Mouse (Mus musculus): ENCODE data around the gene Zbed3. TPM values are rescaled to one million over a fixed set of nuclear protein-coding genes. Genes with fewer than 3 reads are reported as not detected.
A peak's percentile ranks its signal among the peaks of the same experiment; 100 is the strongest.
"Not testable (repeated sequence)": the region's sequence is repeated elsewhere in the genome, so short reads cannot be mapped to it uniquely, and the experiment has no call there.

Zbed3 gene
- total RNA-seq, 2 experiments from 2014 or later = 12.7 to 16.0 TPM

DNA sequence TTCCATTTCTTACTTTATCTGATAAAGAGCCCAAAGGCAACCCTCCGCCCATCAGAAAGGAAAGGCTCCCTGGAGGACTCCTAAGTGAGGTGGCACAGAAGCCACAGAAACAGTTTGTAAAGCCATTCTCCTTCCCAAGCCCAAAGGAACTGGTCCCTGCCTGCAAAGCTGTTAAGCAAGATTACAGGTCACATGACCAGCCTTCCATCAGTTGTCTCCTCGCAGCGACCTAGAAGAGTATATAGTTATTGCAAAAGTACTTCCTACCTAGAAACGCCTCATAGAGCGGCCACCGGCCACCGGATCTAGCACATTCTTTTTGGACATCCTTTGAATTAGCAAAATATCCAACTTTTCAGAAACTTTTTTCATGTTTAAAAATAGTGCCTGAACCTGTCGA, 20.1 kb downstream of the Zbed3 start:
- intact Hi-C loops (cut with DNase I) = no loop called here
- TF ChIP-seq CTCF (IDR thresholded peaks at IDR 0.05) = no peak
- no peak for DNase-seq (ENCODE audit: extremely low spot score in 1 of 2, low spot score in 2 of 2)
- no peak overlapping the region for H3K4me3 ChIP-seq
- H3K27ac ChIP-seq = no peak overlapping the region

DNA sequence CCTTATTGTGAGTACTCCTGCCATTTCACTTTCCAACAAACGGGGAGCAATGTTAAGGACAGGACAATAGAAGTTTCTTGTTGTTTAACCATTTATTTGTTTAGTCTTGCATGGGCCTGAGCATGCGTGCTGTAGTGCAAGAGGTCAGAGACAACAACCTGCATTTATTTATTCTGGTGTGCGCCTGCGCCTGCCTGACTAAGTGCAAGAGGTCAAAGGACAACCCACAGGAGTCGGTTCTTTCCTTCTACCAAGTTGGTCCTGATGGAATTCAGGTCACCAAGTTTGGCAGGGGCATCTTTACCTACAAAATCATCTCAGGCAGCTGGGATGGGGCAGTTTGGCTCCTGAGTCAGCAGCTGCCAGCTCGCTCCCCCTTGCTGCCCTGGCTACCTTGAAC, 22.5 kb downstream of the Zbed3 start:
- TF ChIP-seq CTCF (IDR thresholded peaks at IDR 0.05) = no peak
- no peak for DNase-seq (ENCODE audit: extremely low spot score in 1 of 2, low spot score in 2 of 2)
- Histone ChIP-seq H3K4me3 (no peak overlapping the region), H3K27ac (no peak overlapping the region)
- intact Hi-C loops (cut with DNase I) = loop anchor here (2.0 kb wide), 1 partner anchor 327 kb away; no protein-coding TSS in a partner anchor

DNA sequence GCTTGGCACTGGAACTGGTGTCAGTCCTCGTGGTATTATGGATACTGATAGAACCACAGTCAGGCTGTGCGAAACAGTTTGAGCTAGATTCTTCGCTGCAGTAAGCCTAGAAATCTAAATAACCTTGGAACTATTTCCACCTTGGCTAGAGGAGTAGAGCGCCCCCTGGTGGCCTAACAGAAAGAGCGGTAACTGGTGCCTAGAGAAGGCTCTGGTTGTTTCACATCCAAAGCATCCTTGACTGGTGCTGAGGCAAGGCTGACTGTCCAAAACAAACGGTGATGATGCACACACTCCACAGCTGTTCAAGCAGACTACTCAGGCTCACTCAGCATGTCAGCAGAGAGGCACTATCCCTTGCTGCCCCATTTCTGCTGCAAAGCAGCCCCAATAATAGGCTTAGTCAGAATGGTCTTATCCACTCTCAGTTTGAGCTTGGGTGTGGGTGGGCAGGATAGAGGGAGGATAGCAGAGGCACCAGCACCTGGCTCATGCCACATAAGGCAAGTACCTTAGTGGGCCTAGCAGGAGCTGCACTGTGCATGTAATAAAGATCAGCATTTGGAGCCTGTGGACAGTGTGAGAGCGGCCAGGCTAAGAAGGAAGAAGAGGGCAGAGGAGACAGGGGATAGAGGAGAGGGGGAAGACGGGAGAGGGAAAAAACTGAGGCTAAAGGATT, 23.7 kb downstream of the Zbed3 start:
- TF ChIP-seq CTCF (IDR thresholded peaks at IDR 0.05) = peak; percentile 93
- Histone ChIP-seq H3K4me3 (no peak overlapping the region), H3K27ac (no peak overlapping the region)
- intact Hi-C loops (cut with DNase I) = loop anchor here (2.0 kb wide), 1 partner anchor 328 kb away; no protein-coding TSS in a partner anchor
- DNase-seq (ENCODE audit: extremely low spot score in 1 of 2, low spot score in 2 of 2) = peak; percentile 77 to 81

DNA sequence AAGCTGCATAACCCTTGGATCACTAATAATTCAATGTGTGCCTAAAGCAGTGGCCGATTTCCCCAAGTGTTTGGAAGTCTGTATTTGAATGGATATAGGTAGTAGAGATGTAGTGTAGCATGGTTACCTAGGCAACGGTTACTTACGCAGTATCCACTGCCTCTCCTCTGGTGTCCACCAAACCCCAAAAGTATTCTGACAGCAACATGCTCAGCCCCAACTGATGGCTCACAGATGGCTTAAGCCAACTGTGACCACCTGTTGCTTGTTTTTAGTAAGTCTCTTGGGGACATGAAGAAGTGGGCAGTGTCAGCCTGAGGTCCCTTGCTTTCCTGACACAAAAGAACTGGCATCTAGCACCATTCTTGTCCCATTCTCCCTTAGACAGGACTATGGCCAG, 25.1 kb downstream of the Zbed3 start:
- intact Hi-C loops (cut with DNase I) = no loop called here
- H3K27ac ChIP-seq = no peak overlapping the region
- DNase-seq (ENCODE audit: extremely low spot score in 1 of 2, low spot score in 2 of 2) = no peak
- H3K4me3 ChIP-seq = no peak overlapping the region
- no peak for TF ChIP-seq CTCF (IDR thresholded peaks at IDR 0.05)

DNA sequence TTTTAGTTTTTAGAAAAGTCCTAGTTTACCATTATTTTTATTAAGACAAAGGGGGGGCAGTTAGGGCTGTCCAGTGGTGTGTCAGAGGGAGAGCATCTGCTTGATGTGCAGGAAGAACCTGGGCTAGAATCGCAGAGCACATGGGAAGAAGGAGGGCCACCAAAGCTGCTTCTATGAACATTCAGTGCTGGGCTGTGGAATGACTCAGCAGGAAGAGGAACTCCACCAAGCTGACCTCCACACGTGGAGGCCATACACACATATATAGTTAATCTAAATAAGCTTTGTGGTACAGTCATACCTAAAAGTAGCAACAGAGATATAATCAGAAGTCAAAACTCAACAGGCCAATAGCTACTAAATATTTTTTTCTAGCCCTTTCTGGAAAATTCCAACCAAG, 34.8 kb downstream of the Zbed3 start:
- H3K27ac ChIP-seq = no peak overlapping the region
- intact Hi-C loops (cut with DNase I) = no loop called here
- H3K4me3 ChIP-seq = no peak overlapping the region
- no peak for DNase-seq (ENCODE audit: extremely low spot score in 1 of 2, low spot score in 2 of 2)
- TF ChIP-seq CTCF (IDR thresholded peaks at IDR 0.05) = no peak

DNA sequence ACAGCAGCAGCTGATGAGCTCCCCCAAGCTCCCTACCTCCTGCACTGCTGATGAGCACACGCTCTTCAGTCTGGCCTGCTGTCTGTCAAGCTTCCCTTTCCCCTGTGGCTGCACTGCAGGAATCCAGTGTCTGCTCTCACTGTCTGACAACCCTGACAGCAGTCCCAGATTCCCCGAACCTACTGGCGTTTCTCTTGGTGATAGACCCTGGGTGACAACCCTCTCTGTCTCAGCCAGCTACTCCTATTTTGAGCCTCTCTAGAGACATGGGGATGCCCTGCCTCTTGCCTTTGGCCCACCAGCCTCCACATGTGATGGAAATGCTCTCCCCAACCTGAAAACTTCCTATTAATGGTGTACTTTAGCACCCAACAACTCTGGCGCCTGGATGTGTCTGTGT, 40.0 kb downstream of the Zbed3 start:
- TF ChIP-seq CTCF (IDR thresholded peaks at IDR 0.05) = no peak
- Histone ChIP-seq H3K27ac (no peak overlapping the region), H3K4me3 (no peak overlapping the region)
- DNase-seq (ENCODE audit: extremely low spot score in 1 of 2, low spot score in 2 of 2) = no peak
- intact Hi-C loops (cut with DNase I) = no loop called here

DNA sequence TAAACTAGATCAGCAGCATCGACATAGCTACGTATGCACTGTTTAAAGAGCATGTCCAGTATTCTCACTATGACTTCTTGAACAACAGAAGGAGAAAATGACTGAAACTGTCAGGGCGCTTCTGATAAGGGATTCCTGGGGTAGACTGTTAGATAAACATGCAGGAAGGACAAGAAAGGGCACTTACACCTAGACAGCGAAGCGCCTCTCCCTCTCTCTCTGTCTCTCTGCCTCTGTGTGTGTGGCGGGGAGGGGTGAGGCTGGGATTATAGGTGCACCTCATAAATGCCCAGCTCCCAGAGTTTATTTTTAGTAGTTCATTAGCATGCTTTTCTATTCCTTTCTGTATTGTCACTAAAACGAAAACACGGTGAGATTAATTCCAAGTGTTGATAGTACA, 42.9 kb downstream of the Zbed3 start:
- intact Hi-C loops (cut with DNase I) = no loop called here
- TF ChIP-seq CTCF (IDR thresholded peaks at IDR 0.05) = no peak
- DNase-seq (ENCODE audit: extremely low spot score in 1 of 2, low spot score in 2 of 2) = no peak
- H3K27ac ChIP-seq = no peak overlapping the region
- H3K4me3 ChIP-seq = no peak overlapping the region

DNA sequence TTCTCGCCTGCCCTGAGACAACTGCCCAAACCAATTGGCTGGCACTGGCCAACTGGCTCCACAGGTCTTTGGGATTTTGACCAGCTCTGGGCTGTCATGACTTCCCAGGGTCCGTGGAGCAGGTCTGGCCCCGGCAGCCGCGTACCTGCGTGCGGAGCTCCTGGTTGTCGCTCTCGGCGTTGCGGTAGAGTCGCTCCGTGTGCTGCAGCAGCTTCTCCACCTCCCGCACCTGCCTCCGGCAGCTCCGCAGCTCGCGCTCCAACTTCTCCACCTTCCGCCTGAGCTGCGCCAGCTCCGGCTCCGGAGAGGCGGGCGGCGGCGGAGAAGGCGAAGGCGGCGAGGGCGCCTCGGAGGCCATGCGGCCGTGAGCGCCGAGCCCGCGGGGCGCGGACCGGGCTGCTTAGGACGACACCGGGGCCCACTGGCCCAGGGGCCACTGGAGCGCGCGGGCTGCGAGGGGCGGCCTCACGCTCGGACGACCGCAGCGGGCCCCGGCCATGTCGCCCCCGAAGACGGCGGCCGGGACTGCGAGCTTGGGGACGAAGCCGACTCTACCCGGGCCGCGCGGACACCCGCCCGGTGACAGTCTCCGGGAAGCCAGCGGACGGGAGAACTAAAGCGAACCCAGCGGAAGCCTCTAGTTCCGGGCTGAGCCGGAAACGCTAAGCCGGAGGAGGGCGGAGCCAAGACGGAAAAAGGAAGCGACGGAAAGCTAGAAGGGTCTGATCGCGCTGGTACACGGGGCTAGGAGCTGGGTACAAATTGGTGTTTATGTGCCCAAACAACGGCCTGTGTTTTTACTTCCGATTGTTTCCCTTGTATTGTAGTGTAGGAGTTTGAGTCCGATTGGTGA, 51.5 kb downstream of the Zbed3 start, which contains the start of gene Aggf1:
TSS of gene Aggf1 (minus strand) at position 652 of the 853 bp plus-strand sequence.
- peak; percentile 91 to 92 for DNase-seq (ENCODE audit: extremely low spot score in 1 of 2, low spot score in 2 of 2)
- Histone ChIP-seq H3K27ac (peak within 1 kb of the TSS; percentile 90), H3K4me3 (peak within 1 kb of the TSS; percentile 94)
- intact Hi-C loops (cut with DNase I) = no loop called here
- TF ChIP-seq CTCF (IDR thresholded peaks at IDR 0.05) = no peak

DNA sequence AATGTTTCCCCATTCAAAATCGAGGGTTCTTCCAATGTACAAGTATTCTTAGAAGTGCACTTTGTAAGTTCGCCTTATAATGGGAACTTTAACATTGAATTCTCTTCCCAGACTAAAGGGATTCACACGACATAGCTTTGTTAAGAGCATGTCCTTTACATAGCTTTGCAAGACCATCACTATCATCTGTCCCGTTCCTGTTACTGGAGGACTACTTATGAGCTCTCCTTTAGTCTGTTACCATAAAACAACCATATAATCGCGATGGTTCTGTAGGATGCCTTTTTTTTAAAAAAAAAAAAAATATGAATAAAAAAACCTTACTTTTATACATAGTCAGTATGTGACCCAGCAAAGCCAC, 52.1 kb downstream of the Zbed3 start:
- H3K27ac ChIP-seq = peak overlapping the region; percentile 90
- no peak for TF ChIP-seq CTCF (IDR thresholded peaks at IDR 0.05)

DNA sequence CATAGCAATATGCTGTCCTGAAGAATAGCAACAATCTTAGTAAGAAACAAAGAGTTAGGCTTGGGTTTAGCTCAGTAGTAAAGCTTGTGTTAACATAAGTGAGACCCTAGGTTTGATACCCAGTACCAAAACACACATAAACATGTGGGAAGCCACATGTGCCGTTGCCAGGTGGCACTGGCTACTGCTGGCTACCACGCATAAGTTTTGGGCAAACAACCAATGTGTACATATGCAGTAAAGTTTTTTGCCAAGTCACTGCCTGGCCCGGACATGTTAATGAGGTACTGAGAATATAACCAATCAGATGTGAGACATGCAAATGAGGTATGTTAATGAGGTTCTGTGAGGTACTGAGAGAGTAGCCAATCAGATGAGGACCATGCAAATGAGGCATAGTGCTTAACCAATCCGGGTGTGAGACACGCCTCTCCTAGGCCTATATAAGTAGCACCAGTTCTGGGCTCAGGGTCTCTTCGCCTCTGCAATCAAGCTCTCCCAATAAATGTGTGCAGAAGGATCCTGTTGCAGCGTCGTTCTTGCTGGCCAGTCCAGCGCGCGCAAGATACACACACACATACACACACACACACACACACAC, 53.4 kb downstream of the Zbed3 start:
- DNase-seq (ENCODE audit: extremely low spot score in 1 of 2, low spot score in 2 of 2); H3K4me3 ChIP-seq; H3K27ac ChIP-seq; intact Hi-C loops (cut with DNase I): not testable (repeated sequence)

More for the DNA sequence above, 52.1 kb downstream of the Zbed3 start:
- intact Hi-C loops (cut with DNase I) = no loop called here
- no peak for DNase-seq (ENCODE audit: extremely low spot score in 1 of 2, low spot score in 2 of 2)
- peak overlapping the region; percentile 94 for H3K4me3 ChIP-seq

DNA sequence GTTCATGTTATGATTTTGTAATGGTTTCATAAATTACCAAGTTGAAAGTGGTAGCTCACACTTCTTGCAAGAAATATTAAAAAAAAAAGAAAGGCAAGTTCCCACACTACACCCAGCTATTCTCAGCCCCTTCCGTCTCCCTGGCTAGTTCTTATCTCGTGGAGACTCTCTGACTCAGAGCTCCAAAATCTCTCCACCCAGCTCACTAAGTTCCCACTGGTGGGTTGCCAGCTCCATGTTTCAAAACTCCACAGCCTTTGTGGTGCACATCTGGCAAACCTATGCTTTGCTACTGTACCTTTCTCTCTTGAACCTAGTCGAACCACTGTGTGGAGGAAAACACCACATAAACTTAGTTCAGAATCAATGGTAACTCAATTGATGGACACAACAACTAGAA, 55.3 kb downstream of the Zbed3 start:
- no peak for TF ChIP-seq CTCF (IDR thresholded peaks at IDR 0.05)
- intact Hi-C loops (cut with DNase I) = no loop called here
- Histone ChIP-seq H3K4me3 (no peak overlapping the region), H3K27ac (no peak overlapping the region)
- DNase-seq (ENCODE audit: extremely low spot score in 1 of 2, low spot score in 2 of 2) = no peak

DNA sequence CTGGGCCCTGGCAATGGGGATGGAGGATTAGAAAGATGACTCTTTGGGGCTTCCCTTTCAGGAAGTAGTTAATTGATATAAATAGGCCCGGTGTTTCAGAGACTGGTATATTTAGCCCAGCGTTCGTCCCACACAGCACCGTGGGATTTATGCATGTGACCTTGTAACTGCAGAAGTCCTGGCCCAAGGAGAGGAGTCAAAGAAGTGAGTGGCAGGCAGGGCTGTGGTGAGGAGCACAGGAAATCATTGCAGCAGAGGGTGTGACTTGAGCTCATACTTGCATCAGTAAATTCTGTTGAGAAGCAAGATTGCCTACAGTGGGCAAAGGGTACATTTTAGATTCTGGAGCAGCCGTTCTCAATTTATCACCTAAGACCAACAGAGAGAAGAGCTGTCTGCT, 59.0 kb downstream of the Zbed3 start:
- DNase-seq (ENCODE audit: extremely low spot score in 1 of 2, low spot score in 2 of 2) = no peak
- TF ChIP-seq CTCF (IDR thresholded peaks at IDR 0.05) = no peak
- no peak overlapping the region for H3K27ac ChIP-seq
- intact Hi-C loops (cut with DNase I) = no loop called here
- no peak overlapping the region for H3K4me3 ChIP-seq

Other genes with a start within 250 kb of the Zbed3 start
- 100 to 1,000 TPM; 132 to 151 TPM for gene Pde8b, start 73.3 kb upstream of the Zbed3 start, total RNA-seq (2021)
- 10 to 100 TPM; 50.9 to 51.1 TPM for gene Aggf1, start 51.7 kb downstream of the Zbed3 start, total RNA-seq (2021)
- 10 to 100 TPM; 24.5 to 25.0 TPM for gene Crhbp, start 121.3 kb downstream of the Zbed3 start, total RNA-seq (2021)
- not detected for gene S100z, start 155.1 kb downstream of the Zbed3 start, total RNA-seq (2021)
- gene F2rl1, start 201.6 kb downstream of the Zbed3 start, total RNA-seq (2021) = under 1 TPM; 0.21 to 0.32 TPM

Measured in left cerebral cortex, adult 2 months (tissue).